Mouse (Mus musculus) olfactory bulb, adult 2 months (tissue): ENCODE measurements at regions not wholly inside any gene's neighbourhood (a gene's known extent, or its start where the extent isn't known, plus 50 kb on each side); places are given as distances from the start of the nearest gene placed in this dataset.

ENCODE experiments used
- H3K27ac ChIP-seq: fragments of 200-500 bp; 2 replicates; pipeline ENCODE4 v1.5.1; 2012; ENCODE audit warnings: low read depth, low read length; ENCODE audit not compliant: insufficient read depth
- H3K4me1 ChIP-seq: fragments of 200-500 bp; 2 replicates; pipeline ENCODE4 v1.6.1; 2012; ENCODE audit warnings: low read length; ENCODE audit not compliant: control insufficient read depth, insufficient read depth
- H3K4me3 ChIP-seq: fragments of 200-500 bp; 2 replicates; pipeline ENCODE4 v1.5.1; 2012; ENCODE audit warnings: mild to moderate bottlenecking, low read depth, low read length, moderate library complexity; ENCODE audit not compliant: insufficient read depth
- CTCF ChIP-seq: fragments of 200-500 bp; IDR thresholded peaks from 2 replicates; pipeline ENCODE4 v1.5.1; 2012; ENCODE audit warnings: low read depth, mild to moderate bottlenecking, low read length, moderate library complexity; ENCODE audit not compliant: insufficient read depth
- POLR2A ChIP-seq: fragments of 200-500 bp; IDR thresholded peaks from 2 replicates; pipeline ENCODE4 v1.6.1; 2012; ENCODE audit warnings: mild to moderate bottlenecking, low read depth, low read length, moderate library complexity; ENCODE audit not compliant: insufficient read depth
- WGBS: fragments of 180-500 bp; shearing (Covaris S2); methylation state at CpG from one replicate; pipeline ENCODE4 v1.1.7; 2018; 5-methylcytosine and 5-hydroxymethylcytosine counted together

DNA sequence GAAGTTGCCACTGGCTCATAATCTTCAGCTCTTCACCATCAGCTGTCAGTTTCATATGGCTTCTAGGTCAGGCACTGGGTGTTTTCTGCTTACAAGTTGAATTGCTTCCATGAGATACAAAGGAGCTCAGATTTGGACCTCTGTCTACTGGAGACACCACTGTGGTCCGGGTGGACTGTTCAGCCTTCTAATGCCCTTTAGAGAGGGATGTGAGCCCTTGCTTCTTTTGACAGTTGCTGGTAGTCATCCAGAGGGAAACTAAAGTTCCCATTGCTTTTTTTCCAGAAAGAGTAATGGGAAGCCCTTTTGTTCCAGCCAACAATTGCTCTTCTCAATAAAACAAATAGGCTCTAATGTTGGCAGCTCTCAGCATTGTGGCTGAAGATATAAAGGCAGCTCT is 103.7 kb upstream of the Tab2 start:
- 25% methylated on average over 1 of the region's 1 CpGs for WGBS
- Histone ChIP-seq H3K4me3 (no peak overlapping the region), H3K4me1 (no peaks in the 10 kb centered on the region), H3K27ac (peak overlapping the region; percentile 23; the same call in 1 of the 2 replicates)
- TF ChIP-seq POLR2A (no peak), CTCF (no peak)

DNA sequence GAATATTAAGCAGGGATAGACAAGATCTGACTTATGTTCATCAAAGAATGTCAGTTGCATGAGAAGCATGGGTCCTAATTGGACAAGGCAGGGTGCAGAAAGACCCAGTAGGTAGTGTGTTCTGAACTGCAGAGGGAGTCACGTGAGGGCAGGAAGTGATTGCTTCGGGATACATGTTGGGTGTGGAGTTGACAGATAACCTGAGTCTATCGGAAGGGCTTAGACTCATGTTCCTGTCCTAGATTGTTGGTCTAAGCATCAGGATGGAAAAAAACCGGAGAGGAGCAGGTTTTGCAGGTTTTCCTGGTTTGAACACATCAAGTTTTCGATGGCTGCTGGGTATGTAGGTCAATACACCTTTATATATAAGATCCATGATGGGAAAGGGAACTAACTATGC is 101.8 kb upstream of the Tab2 start:
- 91% methylated on average over 5 of the region's 5 CpGs for WGBS
- H3K27ac ChIP-seq: no peak overlapping the region
- H3K4me3 ChIP-seq: no peak overlapping the region
- TF ChIP-seq CTCF: no peak
- TF ChIP-seq POLR2A: no peak
- no peaks in the 10 kb centered on the region for H3K4me1 ChIP-seq

DNA sequence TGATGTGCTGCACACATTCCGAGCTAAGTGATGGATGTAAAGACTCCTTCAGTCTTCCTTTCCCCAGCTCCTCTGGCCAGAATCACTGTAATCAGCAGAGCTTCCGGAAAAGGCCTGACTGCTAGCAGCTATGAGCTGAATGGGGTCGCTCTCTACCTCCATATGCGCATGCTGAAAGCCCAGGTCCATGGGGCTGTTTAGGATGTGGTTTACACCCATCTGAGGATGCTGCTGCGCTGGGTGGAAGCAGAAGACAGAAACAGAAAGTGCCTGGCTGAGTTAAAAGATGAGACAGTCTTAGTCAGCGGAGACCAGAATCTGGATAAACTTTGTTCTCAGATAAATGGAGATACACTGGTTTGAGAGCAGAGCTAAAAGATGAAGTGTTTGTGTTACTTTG is 99.3 kb upstream of the Tab2 start:
- Histone ChIP-seq H3K4me3 (no peak overlapping the region), H3K4me1 (no peaks in the 10 kb centered on the region), H3K27ac (no peak overlapping the region)
- TF ChIP-seq CTCF (no peak), POLR2A (no peak)
- WGBS: 86% methylated on average over 6 of the region's 6 CpGs

DNA sequence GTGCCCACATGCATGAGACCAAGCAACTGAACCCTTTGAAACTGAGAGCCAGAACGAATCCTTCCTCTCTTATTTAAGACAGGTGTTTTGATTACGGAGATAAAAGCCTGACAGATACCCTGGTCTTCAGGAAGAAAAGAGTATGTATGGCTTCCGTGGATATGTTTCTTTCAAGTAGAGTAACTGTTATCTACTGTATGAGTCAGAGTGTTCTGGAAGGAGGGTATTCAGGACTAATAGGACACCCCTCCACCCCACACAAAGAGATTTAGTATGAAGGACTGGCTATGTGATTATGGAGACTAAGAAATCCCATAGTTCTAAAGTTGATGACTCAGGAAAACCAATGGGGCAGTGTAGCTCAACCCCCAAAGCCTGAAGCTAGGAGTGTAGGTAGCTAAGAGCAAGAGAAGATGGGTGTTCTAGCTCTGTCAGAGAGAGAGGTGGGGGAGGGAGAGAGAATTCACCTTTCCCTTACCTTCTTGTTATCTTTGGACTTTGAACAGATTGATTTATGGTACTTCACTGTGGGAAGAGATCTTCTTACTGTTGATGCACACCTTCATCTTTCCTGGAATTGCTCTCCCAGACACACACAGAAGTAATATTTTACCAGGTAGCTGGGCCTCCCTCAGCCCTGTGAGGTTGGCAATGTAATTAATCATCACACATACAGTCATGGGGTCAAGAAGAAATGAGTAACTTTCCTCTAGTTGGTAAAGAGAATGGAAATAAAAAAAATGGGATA is 87.6 kb upstream of the Tab2 start:
- no peak overlapping the region for H3K4me3 ChIP-seq
- peaks cover 2% of the 10 kb centered on the region; the same call in 1 of the 2 replicates for H3K4me1 ChIP-seq
- WGBS: 88% methylated on average over 3 of the region's 3 CpGs
- TF ChIP-seq POLR2A (no peak), CTCF (no peak)
- H3K27ac ChIP-seq: no peak overlapping the region

DNA sequence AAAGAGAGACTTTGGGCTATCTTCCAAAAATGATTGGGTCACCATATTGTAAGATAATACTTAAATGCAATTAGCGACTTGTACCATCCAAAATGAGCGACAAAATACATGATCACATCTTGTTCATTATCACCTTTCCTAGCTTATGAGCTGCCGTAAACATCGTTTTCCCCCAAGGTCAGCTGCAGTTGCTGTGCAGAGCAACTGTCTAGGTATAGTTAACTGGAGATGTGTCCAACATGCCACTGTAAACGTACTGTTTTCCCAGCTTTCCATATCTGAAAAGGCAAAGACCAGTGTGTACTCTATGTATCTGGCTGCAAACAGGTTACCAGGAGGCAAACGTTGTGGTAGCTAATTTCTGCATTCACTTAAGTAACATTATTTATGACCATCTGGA is 86.3 kb upstream of the Tab2 start:
- Histone ChIP-seq H3K4me3 (no peak overlapping the region), H3K4me1 (peaks cover 7% of the 10 kb centered on the region), H3K27ac (no peak overlapping the region)
- 88% methylated on average over 6 of the region's 6 CpGs for WGBS
- TF ChIP-seq CTCF (no peak), POLR2A (no peak)

- Histone ChIP-seq H3K27ac (no peak overlapping the region), H3K4me1 (peaks cover 9% of the 10 kb centered on the region), H3K4me3 (no peak overlapping the region)
- TF ChIP-seq POLR2A (no peak), CTCF (no peak)
- WGBS: 74% methylated on average over 8 of the region's 8 CpGs
Measured at GRCm38 (mm10) chr10:8041790-8042189, 85.8 kb upstream of the Tab2 start.

GRCm38 (mm10) chr10:8037986-8038631 is 82.1 kb upstream of the Tab2 start:
- 16% methylated on average over 5 of the region's 5 CpGs for WGBS
- H3K4me3 ChIP-seq: no peak overlapping the region
- H3K27ac ChIP-seq: no peak overlapping the region
- peaks cover 9% of the 10 kb centered on the region for H3K4me1 ChIP-seq
- TF ChIP-seq POLR2A (no peak), CTCF (no peak)

- Histone ChIP-seq H3K4me3 (no peak overlapping the region), H3K27ac (no peak overlapping the region), H3K4me1 (peaks cover 9% of the 10 kb centered on the region)
- no peak for TF ChIP-seq CTCF
- no peak for TF ChIP-seq POLR2A
- 67% methylated on average over 4 of the region's 4 CpGs for WGBS
Measured at GRCm38 (mm10) chr10:8036293-8036692, 80.3 kb upstream of the Tab2 start.

GRCm38 (mm10) chr10:8035310-8035709 is 79.3 kb upstream of the Tab2 start:
- Histone ChIP-seq H3K4me3 (no peak overlapping the region), H3K27ac (no peak overlapping the region), H3K4me1 (peaks cover 9% of the 10 kb centered on the region)
- 68% methylated on average over 1 of the region's 1 CpGs for WGBS
- TF ChIP-seq CTCF (no peak), POLR2A (no peak)

GRCm38 (mm10) chr10:8032203-8032602 is 76.2 kb upstream of the Tab2 start:
- 93% methylated on average over 1 of the region's 1 CpGs for WGBS
- TF ChIP-seq CTCF: no peak
- TF ChIP-seq POLR2A: no peak
- H3K27ac ChIP-seq: no peak overlapping the region
- peaks cover 2% of the 10 kb centered on the region for H3K4me1 ChIP-seq
- no peak overlapping the region for H3K4me3 ChIP-seq
